Mouse (Mus musculus) cortical plate, adult 2 months (tissue): ENCODE measurements around the gene Hist1h2ab.
"Not testable (repeated sequence)": the region's sequence is repeated elsewhere in the genome, so short reads cannot be mapped to it uniquely, and the experiment has no call there.

Experiments
- CTCF ChIP-seq: fragments of 200-500 bp; IDR thresholded peaks from 2 replicates; pipeline ENCODE4 v1.5.1; 2011; ENCODE audit warnings: mild to moderate bottlenecking, control low read depth, low read length; ENCODE audit not compliant: insufficient read depth; ENCODE audit errors: extremely low read depth
- POLR2A ChIP-seq: fragments of 200-500 bp; IDR thresholded peaks from 2 replicates; pipeline ENCODE4 v1.6.1; 2011; ENCODE audit warnings: mild to moderate bottlenecking, low read length, control low read depth; ENCODE audit not compliant: insufficient read depth; ENCODE audit errors: extremely low read depth

DNA sequence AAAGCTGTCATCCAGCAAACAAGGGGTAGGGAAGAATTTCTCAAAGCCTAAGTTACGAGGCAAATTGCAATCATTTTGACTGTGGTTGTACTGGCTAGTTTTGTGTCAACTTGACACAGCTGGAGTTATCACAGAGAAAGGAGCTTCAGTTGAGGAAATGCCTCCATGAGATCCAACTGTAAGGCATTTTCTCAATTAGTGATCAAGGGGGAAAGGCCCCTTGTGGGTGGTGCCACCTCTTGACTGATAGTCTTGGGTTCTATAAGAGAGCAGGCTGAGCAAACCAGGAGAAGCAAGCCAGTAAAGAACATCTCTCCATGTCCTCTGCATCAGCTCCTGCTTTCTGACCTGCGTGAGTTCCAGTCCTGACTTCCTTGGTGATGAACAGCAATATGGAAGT lies 18.7 kb downstream of the Hist1h2ab start, which contains the start of gene Trim38:
- not testable (repeated sequence) for TF ChIP-seq CTCF, POLR2A
